In the genomic region with DNA sequence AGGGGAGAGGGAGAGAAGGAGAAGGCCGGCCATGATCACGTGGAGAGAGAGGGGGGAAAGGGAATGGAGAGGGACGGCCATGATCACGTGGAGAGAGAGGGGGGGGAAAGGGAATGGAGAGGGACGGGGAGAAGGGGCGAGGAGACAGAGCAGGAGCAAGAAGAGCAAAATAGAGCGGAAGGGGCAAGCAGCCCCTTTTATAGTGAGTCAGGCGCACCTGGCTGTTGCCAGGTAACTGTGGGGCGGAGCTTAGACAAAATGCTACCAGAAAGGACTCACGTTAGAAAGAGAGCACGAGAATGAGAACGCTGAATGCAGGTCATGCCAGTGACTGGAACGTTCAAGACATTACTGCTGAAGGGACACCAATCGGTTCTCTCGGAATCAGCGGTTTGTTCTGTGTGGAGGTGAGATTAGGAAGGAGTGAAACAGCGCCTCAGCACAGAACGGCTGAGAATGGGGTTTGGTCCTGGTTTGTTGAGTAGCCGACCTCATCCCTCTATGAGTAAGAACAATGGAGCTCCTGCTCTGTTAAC, we compare ENCODE assay signal across 11 mouse cellular contexts. TPM values are rescaled to one million over a fixed set of nuclear protein-coding genes. Genes with fewer than 3 reads are reported as not detected.
A peak's percentile ranks its signal among the peaks of the same experiment; 100 is the strongest.
DNase-seq lines count a peak whose midpoint lies in the region; ATAC-seq and TF ChIP-seq lines count a peak whose summit lies in the region.
"Had no signal": no experiment of that assay in that cellular context is flagged by ENCODE, and none has a peak within 500 bp of the region (broad histone marks: within the 10 kb centered on the region; RNA-seq: fewer than 3 reads in every experiment).

No protein-coding gene starts in this region.

- no peaks in the 10 kb centered on the region for H3K36me3 ChIP-seq in ES-Bruce4 (ENCODE audit: control insufficient read depth, insufficient read depth, low read length, poor library complexity, severe bottlenecking)
- no peaks in the 10 kb centered on the region for H3K36me3 ChIP-seq in forebrain, embryonic 15.5 days

- no peaks in the 10 kb centered on the region for H3K27me3 ChIP-seq in ES-Bruce4 (ENCODE audit: control insufficient read depth, insufficient read depth, low read length, poor library complexity, severe bottlenecking)
- no peaks in the 10 kb centered on the region for H3K27me3 ChIP-seq in forebrain, embryonic 15.5 days

- no peak for TF ChIP-seq CTCF in ES-Bruce4 (IDR thresholded peaks at IDR 0.05; ENCODE audit: low read depth, low read length)

- peak overlapping the region; percentile 44 for H3K4me2 ChIP-seq in forebrain, embryonic 15.5 days (replicated peaks)

- H3K4me3 ChIP-seq in ES-Bruce4 (ENCODE audit: low read depth, low read length), result peak overlapping the region; percentile 77
- peak overlapping the region; percentile 29 for H3K4me3 ChIP-seq in forebrain, embryonic 15.5 days

- 16% methylated on average over 19 of the region's 19 CpGs for WGBS in forebrain, embryonic 15.5 days

- DNase-seq in cerebellum, postnatal 36 days, result peak; percentile 7 to 20
- no peak for DNase-seq in cerebellum, adult 8-10 months
- no peak for DNase-seq in thymus, adult 18-20 months
- no peak for DNase-seq in urinary bladder, adult 2 months (ENCODE audit: low spot score)
- DNase-seq in Muller cell, postnatal 12 days (ENCODE audit: inconsistent ontology term), result no peak

- no peaks in the 10 kb centered on the region for H3K9me3 ChIP-seq in ES-Bruce4 (replicated peaks; ENCODE audit: control insufficient read depth, insufficient read depth, low read length, poor library complexity, severe bottlenecking)
- no peaks in the 10 kb centered on the region for H3K9me3 ChIP-seq in forebrain, embryonic 15.5 days

- ATAC-seq in forebrain, embryonic 15.5 days (replicated peaks), result no peak
- 0 out of 2 replicates have a peak, but pooled peaks have one; percentile 52 for ATAC-seq in megakaryocyte-erythroid progenitor cell, adult 5-6 weeks (replicated peaks; ENCODE audit: low FRiP score, low TSS enrichment, poor library complexity, severe bottlenecking)

- H3K4me1 ChIP-seq in ES-Bruce4 (ENCODE audit: control insufficient read depth, insufficient read depth, low read length), result peaks cover 2% of the 10 kb centered on the region
- H3K4me1 ChIP-seq in forebrain, embryonic 15.5 days, result peaks cover 3% of the 10 kb centered on the region; the same call in 1 of the 2 replicates

- TF ChIP-seq EP300 in ES-Bruce4 (IDR thresholded peaks at IDR 0.05; ENCODE audit: insufficient read depth, low read depth, low read length), result no peak

- peak overlapping the region; percentile 27; the same call in 1 of the 2 replicates for H3K9ac ChIP-seq in ES-Bruce4 (ENCODE audit: low read depth, poor library complexity, severe bottlenecking)
- H3K9ac ChIP-seq in forebrain, embryonic 15.5 days (replicated peaks), result 0 out of 2 replicates have a peak overlapping the region, but pooled peaks have one; percentile 32

- no peak overlapping the region for H3K27ac ChIP-seq in ES-Bruce4 (ENCODE audit: insufficient read depth, low read length)
- H3K27ac ChIP-seq in forebrain, embryonic 15.5 days (replicated peaks), result 0 out of 2 replicates have a peak overlapping the region, but pooled peaks have one; percentile 26

- TF ChIP-seq POLR2A in ES-Bruce4 (IDR thresholded peaks at IDR 0.05; ENCODE audit: insufficient read depth, low read length), result peak; percentile 56

RNA-seq across cellular contexts. Expression of gene Scd3, which starts 34.5 kb away (rescaled TPM):
- 2.0 and 3.3 TPM in 2 replicates for polyA plus RNA-seq in ES-Bruce4 (2011; ENCODE audit: insufficient read depth, insufficient read length, low read depth, missing spikeins)
- 1.5 and 1.9 TPM in 2 replicates for polyA plus RNA-seq in forebrain, embryonic 15.5 days (2015; fragmentation: Nextera tagmentation; extraction: Ambion mirVana)
- not detected in 2 replicates for total RNA-seq in megakaryocyte-erythroid progenitor cell, adult 5-6 weeks (2014; fragmentation: Nextera tagmentation)
- not detected in 2 replicates for total RNA-seq in megakaryocyte-erythroid progenitor cell, adult 5-6 weeks (2017)
- polyA plus RNA-seq in urinary bladder, adult 2 months (2012; rRNA removed), result 0.01 and 0.28 TPM in 2 replicates
- total RNA-seq: common myeloid progenitor, adult 5-6 weeks had no signal
- polyA plus RNA-seq: liver, embryonic 16.5 days had no signal

RNA-seq across cellular contexts. Expression of gene Pkd2l1, which starts 45.3 kb away (rescaled TPM):
- polyA plus RNA-seq in ES-Bruce4 (2011; ENCODE audit: insufficient read depth, insufficient read length, low read depth, missing spikeins), result not detected in 2 replicates
- polyA plus RNA-seq in forebrain, embryonic 15.5 days (2015; fragmentation: Nextera tagmentation; extraction: Ambion mirVana), result 0.06 and 0.13 TPM in 2 replicates
- 0.04 TPM in 1 of 2 replicates, not detected in the other for total RNA-seq in megakaryocyte-erythroid progenitor cell, adult 5-6 weeks (2014; fragmentation: Nextera tagmentation)
- not detected in 2 replicates for total RNA-seq in megakaryocyte-erythroid progenitor cell, adult 5-6 weeks (2017)
- polyA plus RNA-seq in urinary bladder, adult 2 months (2012; rRNA removed), result 0.01 TPM in 1 of 2 replicates, not detected in the other
- total RNA-seq: common myeloid progenitor, adult 5-6 weeks had no signal
- polyA plus RNA-seq: C2C12; liver, embryonic 16.5 days had no signal

RNA-seq across cellular contexts. Expression of gene Scd2, which starts 55.9 kb away (rescaled TPM):
- polyA plus RNA-seq in ES-Bruce4 (2011; ENCODE audit: insufficient read depth, insufficient read length, low read depth, missing spikeins), result 329 and 359 TPM in 2 replicates
- 253 and 267 TPM in 2 replicates for polyA plus RNA-seq in forebrain, embryonic 15.5 days (2015; fragmentation: Nextera tagmentation; extraction: Ambion mirVana)
- 56.2 and 62.2 TPM in 2 replicates for total RNA-seq in megakaryocyte-erythroid progenitor cell, adult 5-6 weeks (2014; fragmentation: Nextera tagmentation)
- total RNA-seq in megakaryocyte-erythroid progenitor cell, adult 5-6 weeks (2017), result 71.9 and 90.7 TPM in 2 replicates
- 121 and 151 TPM in 2 replicates for polyA plus RNA-seq in urinary bladder, adult 2 months (2012; rRNA removed)

Comparison
In these comparisons a context has a peak if more than half of its experiments do, and no peak if none do; other contexts are left out.
1. DNase-seq: peak in cerebellum, postnatal 36 days (2 of 2); none in cerebellum, adult 8-10 months (single experiment), thymus, adult 18-20 months (0 of 2), urinary bladder, adult 2 months (single experiment) and Muller cell, postnatal 12 days (single experiment).